Mouse (Mus musculus): ENCODE data around the gene As3mt.

- TF ChIP-seq MAX (IDR thresholded peaks at IDR 0.05) (no peak), CTCF (IDR thresholded peaks at IDR 0.05; ENCODE audit: control insufficient read depth, insufficient read depth, insufficient read length) (no peak)
These were observed 21.7 kb downstream of the As3mt start for GRCm38 (mm10) chr19:46728909-46729308.
